Comparison of ENCODE assay signal across 23 mouse cellular contexts in genomic region chr2:5199289-5199688, GRCm38 (mm10).
DNase-seq lines count a peak whose midpoint lies in the region; ATAC-seq and TF ChIP-seq lines count a peak whose summit lies in the region.
"Had no signal": no experiment of that assay in that cellular context is flagged by ENCODE, and none has a peak within 500 bp of the region (broad histone marks: within the 10 kb centered on the region; RNA-seq: fewer than 3 reads in every experiment).

No protein-coding gene starts in this region.

- H3K4me2 ChIP-seq in hindbrain, embryonic 16.5 days (ENCODE audit: low read length): no peak overlapping the region
- no peak overlapping the region for H3K4me2 ChIP-seq in hindbrain, embryonic 12.5 days (replicated peaks)
- H3K4me2 ChIP-seq in midbrain, embryonic 14.5 days (ENCODE audit: low read length): no peak overlapping the region
- no peak overlapping the region for H3K4me2 ChIP-seq in midbrain, postnatal 0 days (ENCODE audit: low read depth, low read length, poor library complexity, severe bottlenecking)
- H3K4me2 ChIP-seq in embryonic facial prominence, embryonic 15.5 days (replicated peaks): no peak overlapping the region
- H3K4me2 ChIP-seq: embryonic facial prominence, embryonic 12.5 days; forebrain, embryonic 12.5 days had no signal

- H3K4me3 ChIP-seq in gastrocnemius, adult 2 months: no peak overlapping the region
- no peak overlapping the region for H3K4me3 ChIP-seq in hindbrain, embryonic 16.5 days (ENCODE audit: low read length)
- no peak overlapping the region for H3K4me3 ChIP-seq in hindbrain, embryonic 12.5 days
- H3K4me3 ChIP-seq in midbrain, embryonic 14.5 days (replicated peaks; ENCODE audit: low read depth, low read length): no peak overlapping the region
- no peak overlapping the region for H3K4me3 ChIP-seq in midbrain, postnatal 0 days (ENCODE audit: low read depth, low read length)
- no peak overlapping the region for H3K4me3 ChIP-seq in embryonic facial prominence, embryonic 15.5 days (replicated peaks)
- H3K4me3 ChIP-seq: embryonic facial prominence, embryonic 12.5 days; erythroblast, embryonic 14.5 days; forebrain, embryonic 10.5 days; forebrain, embryonic 12.5 days had no signal

- TF ChIP-seq CTCF in gastrocnemius, adult 2 months (IDR thresholded peaks at IDR 0.05): no peak
- no peak for TF ChIP-seq CTCF in midbrain, postnatal 0 days (IDR thresholded peaks at IDR 0.05)

- H3K36me3 ChIP-seq in hindbrain, embryonic 16.5 days (ENCODE audit: control insufficient read depth, insufficient read depth, low read length): no peaks in the 10 kb centered on the region
- H3K36me3 ChIP-seq in hindbrain, embryonic 12.5 days: no peaks in the 10 kb centered on the region
- no peaks in the 10 kb centered on the region for H3K36me3 ChIP-seq in midbrain, embryonic 14.5 days (ENCODE audit: control insufficient read depth, insufficient read depth, low read length)
- no peaks in the 10 kb centered on the region for H3K36me3 ChIP-seq in midbrain, postnatal 0 days (ENCODE audit: insufficient read depth, low read length)
- H3K36me3 ChIP-seq in embryonic facial prominence, embryonic 15.5 days: no peaks in the 10 kb centered on the region
- H3K36me3 ChIP-seq: embryonic facial prominence, embryonic 12.5 days; forebrain, embryonic 10.5 days; forebrain, embryonic 12.5 days had no signal

- 0 out of 2 replicates have a peak overlapping the region, but pooled peaks have one; percentile 8 for H3K27ac ChIP-seq in gastrocnemius, adult 2 months
- H3K27ac ChIP-seq in hindbrain, embryonic 16.5 days (ENCODE audit: low read depth, low read length): no peak overlapping the region
- no peak overlapping the region for H3K27ac ChIP-seq in hindbrain, embryonic 12.5 days
- no peak overlapping the region for H3K27ac ChIP-seq in midbrain, embryonic 14.5 days (replicated peaks; ENCODE audit: low read depth, low read length)
- no peak overlapping the region for H3K27ac ChIP-seq in midbrain, postnatal 0 days (ENCODE audit: low read depth, low read length)
- H3K27ac ChIP-seq in embryonic facial prominence, embryonic 15.5 days (replicated peaks): peak overlapping the region; percentile 19; the same call in 1 of the 2 replicates
- H3K27ac ChIP-seq: embryonic facial prominence, embryonic 12.5 days; forebrain, embryonic 10.5 days; forebrain, embryonic 12.5 days had no signal

- intact Hi-C loops in gastrocnemius, adult 2 months (cut with DNase I): no loop called here

- no peaks in the 10 kb centered on the region; the same call in 1 of the 2 replicates for H3K4me1 ChIP-seq in hindbrain, embryonic 16.5 days (ENCODE audit: control insufficient read depth, insufficient read depth, low read depth, low read length)
- no peaks in the 10 kb centered on the region for H3K4me1 ChIP-seq in hindbrain, embryonic 12.5 days
- no peaks in the 10 kb centered on the region for H3K4me1 ChIP-seq in midbrain, embryonic 14.5 days (ENCODE audit: control insufficient read depth, insufficient read depth, low read length)
- H3K4me1 ChIP-seq in midbrain, postnatal 0 days (ENCODE audit: insufficient read depth, low read length): peaks cover 2% of the 10 kb centered on the region; the same call in 1 of the 2 replicates
- peaks cover 32% of the 10 kb centered on the region for H3K4me1 ChIP-seq in embryonic facial prominence, embryonic 15.5 days
- H3K4me1 ChIP-seq: forebrain, embryonic 10.5 days; forebrain, embryonic 12.5 days had no signal

- 69% methylated on average over 17 of the region's 17 CpGs for WGBS in hindbrain, embryonic 16.5 days
- WGBS in hindbrain, embryonic 12.5 days: 83% methylated on average over 17 of the region's 17 CpGs
- WGBS in midbrain, embryonic 14.5 days: 80% methylated on average over 17 of the region's 17 CpGs
- 75% methylated on average over 17 of the region's 17 CpGs for WGBS in midbrain, postnatal 0 days
- 61% methylated on average over 17 of the region's 17 CpGs for WGBS in embryonic facial prominence, embryonic 15.5 days

- no peaks in the 10 kb centered on the region for H3K9me3 ChIP-seq in hindbrain, embryonic 16.5 days (ENCODE audit: control insufficient read depth, low read length)
- H3K9me3 ChIP-seq in hindbrain, embryonic 12.5 days (replicated peaks): no peaks in the 10 kb centered on the region
- H3K9me3 ChIP-seq in midbrain, embryonic 14.5 days (ENCODE audit: control insufficient read depth, low read length): no peaks in the 10 kb centered on the region
- H3K9me3 ChIP-seq in midbrain, postnatal 0 days (ENCODE audit: low read length): no peaks in the 10 kb centered on the region
- H3K9me3 ChIP-seq in embryonic facial prominence, embryonic 15.5 days (replicated peaks): no peaks in the 10 kb centered on the region
- H3K9me3 ChIP-seq: embryonic facial prominence, embryonic 12.5 days; forebrain, embryonic 10.5 days; forebrain, embryonic 12.5 days had no signal

- no peak for DNase-seq in gastrocnemius, adult 2 months
- no peak for DNase-seq in gastrocnemius, postnatal 10 days
- DNase-seq in midbrain, embryonic 14.5 days: peak; percentile 9
- DNase-seq in midbrain, postnatal 0 days (ENCODE audit: low spot score): no peak
- no peak for DNase-seq in kidney, postnatal 36 days
- DNase-seq: adrenal gland, adult 2 months; adrenal gland, postnatal 10 days; adrenal gland, postnatal 25 days; cerebellum, adult 11 months; cerebellum, adult 18-20 months; cerebellum, adult 8-10 months; cerebellum, adult 9-11 months; cerebellum, postnatal 36 days; embryo, embryonic 11 days; forebrain, postnatal 0 days had no signal

- 0 out of 2 replicates have a peak, but pooled peaks have one; percentile 52 for ATAC-seq in hindbrain, embryonic 16.5 days
- ATAC-seq in hindbrain, embryonic 12.5 days (ENCODE audit: low FRiP score): no peak
- ATAC-seq in midbrain, embryonic 14.5 days (ENCODE audit: low FRiP score, low TSS enrichment): no peak
- ATAC-seq in midbrain, postnatal 0 days (ENCODE audit: low FRiP score): no peak
- ATAC-seq in embryonic facial prominence, embryonic 15.5 days (ENCODE audit: insufficient number of reproducible peaks, low FRiP score, low TSS enrichment, low read depth): peak; percentile 63; the same call in 1 of the 2 replicates
- ATAC-seq: forebrain, embryonic 14.5 days; forebrain, postnatal 0 days had no signal

- H3K9ac ChIP-seq in hindbrain, embryonic 16.5 days (ENCODE audit: low read depth, low read length): no peak overlapping the region
- H3K9ac ChIP-seq in hindbrain, embryonic 12.5 days: no peak overlapping the region
- H3K9ac ChIP-seq in midbrain, embryonic 14.5 days (replicated peaks; ENCODE audit: low read length): no peak overlapping the region
- H3K9ac ChIP-seq in midbrain, postnatal 0 days (replicated peaks; ENCODE audit: low read length, poor library complexity, severe bottlenecking): no peak overlapping the region
- no peak overlapping the region for H3K9ac ChIP-seq in embryonic facial prominence, embryonic 15.5 days
- H3K9ac ChIP-seq: embryonic facial prominence, embryonic 12.5 days; forebrain, embryonic 12.5 days; forebrain, postnatal 0 days had no signal

- H3K27me3 ChIP-seq in hindbrain, embryonic 16.5 days (replicated peaks; ENCODE audit: control insufficient read depth, insufficient read depth, low read length): no peaks in the 10 kb centered on the region
- H3K27me3 ChIP-seq in hindbrain, embryonic 12.5 days: no peaks in the 10 kb centered on the region
- H3K27me3 ChIP-seq in midbrain, embryonic 14.5 days (ENCODE audit: control insufficient read depth, insufficient read depth, low read length): no peaks in the 10 kb centered on the region
- no peaks in the 10 kb centered on the region for H3K27me3 ChIP-seq in midbrain, postnatal 0 days (ENCODE audit: insufficient read depth, low read length)
- no peaks in the 10 kb centered on the region for H3K27me3 ChIP-seq in embryonic facial prominence, embryonic 15.5 days
- H3K27me3 ChIP-seq: embryonic facial prominence, embryonic 12.5 days; forebrain, embryonic 12.5 days had no signal

Comparison
In these comparisons a context has a peak if more than half of its experiments do, and no peak if none do; other contexts are left out.
1. ATAC-seq: peak in hindbrain, embryonic 16.5 days (single experiment) and embryonic facial prominence, embryonic 15.5 days (single experiment); none in hindbrain, embryonic 12.5 days (single experiment), midbrain, embryonic 14.5 days (single experiment) and midbrain, postnatal 0 days (single experiment).
2. H3K27ac ChIP-seq: peak in gastrocnemius, adult 2 months (single experiment) and embryonic facial prominence, embryonic 15.5 days (single experiment); none in hindbrain, embryonic 16.5 days (single experiment), hindbrain, embryonic 12.5 days (single experiment), midbrain, embryonic 14.5 days (single experiment) and midbrain, postnatal 0 days (single experiment).